Mouse (Mus musculus) forebrain, postnatal 0 days (tissue): ENCODE measurements around the gene Rph3al. TPM values are rescaled to one million over a fixed set of nuclear protein-coding genes. Genes with fewer than 3 reads are reported as not detected.

ENCODE experiments used
- ATAC-seq: fragments of 200-750 bp; cut with Nextera tagmentation; 2 replicates; pipeline ENCODE4 v1.8.0; 2017; ENCODE audit warnings: mild to moderate bottlenecking, moderate library complexity
- DNase-seq: peaks from one replicate; pipeline ENCODE4 v3.0.0-alpha.2; 2015
- H3K27ac ChIP-seq: fragments of 300-500 bp; sonication (generic); 2 replicates; pipeline ENCODE4 v1.5.1; 2014; ENCODE audit warnings: low read depth, mild to moderate bottlenecking, antibody characterized with exemption, low read length, moderate library complexity, mixed read lengths
- H3K27me3 ChIP-seq: fragments of 300-500 bp; sonication (generic); 2 replicates; pipeline ENCODE4 v1.6.1; 2014; ENCODE audit warnings: mild to moderate bottlenecking, low read length, mixed read lengths; ENCODE audit not compliant: insufficient read depth
- H3K36me3 ChIP-seq: fragments of 300-500 bp; sonication (generic); 2 replicates; pipeline ENCODE4 v1.6.1; 2014; ENCODE audit warnings: mild to moderate bottlenecking, moderate library complexity; ENCODE audit not compliant: insufficient read depth
- H3K4me1 ChIP-seq: fragments of 300-500 bp; sonication (generic); 2 replicates; pipeline ENCODE4 v1.6.1; 2014; ENCODE audit warnings: antibody characterized with exemption; ENCODE audit not compliant: insufficient read depth
- H3K4me2 ChIP-seq: fragments of 300-500 bp; sonication (generic); 2 replicates; pipeline ENCODE4 v1.6.1; 2014; ENCODE audit warnings: low read depth, mild to moderate bottlenecking, moderate library complexity
- H3K4me3 ChIP-seq: fragments of 300-500 bp; sonication (generic); 2 replicates; pipeline ENCODE4 v1.5.1; 2014; ENCODE audit warnings: low read depth, low read length, mixed read lengths
- H3K9ac ChIP-seq: fragments of 300-500 bp; sonication (generic); 2 replicates; pipeline ENCODE4 v1.6.1; 2014; ENCODE audit warnings: mild to moderate bottlenecking
- H3K9me3 ChIP-seq: fragments of 300-500 bp; sonication (generic); 2 replicates; pipeline ENCODE4 v1.6.1; 2016; ENCODE audit warnings: low read length
- CTCF ChIP-seq: sonication (generic); IDR thresholded peaks from 2 replicates; pipeline ENCODE4 v1.5.1; 2016; ENCODE audit warnings: antibody characterized with exemption, control low read depth, low read depth
- WGBS: fragments of 180-500 bp; shearing (Covaris S2); extraction: QIAGEN DNeasy Blood & Tissue Kit; methylation state at CpG from one replicate; pipeline ENCODE4 v1.1.7; 2014; 5-methylcytosine and 5-hydroxymethylcytosine counted together
- polyA plus RNA-seq: library from polyadenylated mRNA; unstranded; fragments of >200 nt; fragmentation: Nextera tagmentation; extraction: Ambion mirVana; gene quantifications from 2 replicates; pipeline ENCODE4 v1.2.1, GENCODE M21; 2015
- total RNA-seq: library from RNA; depleted of rRNA; stranded (reverse); fragments of >200 nt; gene quantifications from 2 replicates; pipeline ENCODE4 v1.2.3, GENCODE M21; 2014

Gene Rph3al
- total and polyA plus RNA-seq, 2 experiments from 2014 or later: 1.9 to 2.4 TPM

- 63% methylated on average over 3 of the region's 3 CpGs for WGBS
Observed at GRCm38 (mm10) chr11:75857781-75858180, 80.4 kb downstream of the Rph3al start.

GRCm38 (mm10) chr11:75854327-75854726, 83.9 kb downstream of the Rph3al start:
- Histone ChIP-seq H3K9ac (no peak overlapping the region), H3K4me1 (no peaks in the 10 kb centered on the region), H3K27me3 (no peaks in the 10 kb centered on the region), H3K9me3 (no peaks in the 10 kb centered on the region), H3K4me2 (no peak overlapping the region), H3K4me3 (no peak overlapping the region), H3K27ac (no peak overlapping the region), H3K36me3 (no peaks in the 10 kb centered on the region)
- ATAC-seq (no peak), DNase-seq (no peak)
- 91% methylated on average over 7 of the region's 7 CpGs for WGBS
- TF ChIP-seq CTCF: no peak

More at GRCm38 (mm10) chr11:75857781-75858180, 80.4 kb downstream of the Rph3al start:
- Histone ChIP-seq H3K9me3 (no peaks in the 10 kb centered on the region), H3K4me3 (no peak overlapping the region), H3K9ac (no peak overlapping the region), H3K27me3 (no peaks in the 10 kb centered on the region), H3K27ac (no peak overlapping the region), H3K36me3 (no peaks in the 10 kb centered on the region), H3K4me1 (no peaks in the 10 kb centered on the region; the same call in 1 of the 2 replicates), H3K4me2 (no peak overlapping the region)
- ATAC-seq (no peak), DNase-seq (no peak)
- TF ChIP-seq CTCF: no peak

- Histone ChIP-seq H3K4me1 (no peaks in the 10 kb centered on the region), H3K4me2 (no peak overlapping the region), H3K27me3 (no peaks in the 10 kb centered on the region), H3K9ac (no peak overlapping the region), H3K9me3 (no peaks in the 10 kb centered on the region), H3K36me3 (no peaks in the 10 kb centered on the region), H3K27ac (no peak overlapping the region), H3K4me3 (no peak overlapping the region)
- 89% methylated on average over 10 of the region's 10 CpGs for WGBS
- ATAC-seq: no peak
- no peak for DNase-seq
- no peak for TF ChIP-seq CTCF
Observed at GRCm38 (mm10) chr11:75853067-75853636, 85.1 kb downstream of the Rph3al start.

GRCm38 (mm10) chr11:75852485-75852884, 85.7 kb downstream of the Rph3al start:
- Histone ChIP-seq H3K27me3 (no peaks in the 10 kb centered on the region), H3K36me3 (no peaks in the 10 kb centered on the region), H3K4me1 (no peaks in the 10 kb centered on the region), H3K4me3 (no peak overlapping the region), H3K9ac (no peak overlapping the region), H3K27ac (no peak overlapping the region), H3K9me3 (no peaks in the 10 kb centered on the region), H3K4me2 (no peak overlapping the region)
- no peak for TF ChIP-seq CTCF
- 62% methylated on average over 2 of the region's 2 CpGs for WGBS
- ATAC-seq (no peak), DNase-seq (no peak)

- ATAC-seq: no peak
- Histone ChIP-seq H3K9ac (no peak overlapping the region), H3K9me3 (no peaks in the 10 kb centered on the region), H3K27me3 (no peaks in the 10 kb centered on the region), H3K4me1 (peaks cover 11% of the 10 kb centered on the region; the same call in 1 of the 2 replicates), H3K4me2 (no peak overlapping the region), H3K4me3 (no peak overlapping the region), H3K36me3 (no peaks in the 10 kb centered on the region), H3K27ac (no peak overlapping the region)
- TF ChIP-seq CTCF: no peak
- no peak for DNase-seq
- 78% methylated on average over 6 of the region's 6 CpGs for WGBS
Observed at GRCm38 (mm10) chr11:75849552-75849951, 88.7 kb downstream of the Rph3al start.

GRCm38 (mm10) chr11:75846589-75846988, 91.6 kb downstream of the Rph3al start:
- no peak for TF ChIP-seq CTCF
- no peak overlapping the region for H3K4me2 ChIP-seq
- no peak overlapping the region for H3K4me3 ChIP-seq
- H3K9ac ChIP-seq: no peak overlapping the region
- no peaks in the 10 kb centered on the region for H3K27me3 ChIP-seq
- no peaks in the 10 kb centered on the region for H3K9me3 ChIP-seq
- H3K36me3 ChIP-seq: no peaks in the 10 kb centered on the region
- peaks cover 11% of the 10 kb centered on the region; the same call in 1 of the 2 replicates for H3K4me1 ChIP-seq
- 84% methylated on average over 7 of the region's 7 CpGs for WGBS
- no peak for ATAC-seq
- H3K27ac ChIP-seq: no peak overlapping the region
- DNase-seq: no peak

GRCm38 (mm10) chr11:75845675-75846074, 92.6 kb downstream of the Rph3al start:
- Histone ChIP-seq H3K36me3 (no peaks in the 10 kb centered on the region), H3K4me1 (peaks cover 11% of the 10 kb centered on the region; the same call in 1 of the 2 replicates), H3K27ac (0 out of 2 replicates have a peak overlapping the region, but pooled peaks have one; percentile 42), H3K9me3 (no peaks in the 10 kb centered on the region), H3K27me3 (no peaks in the 10 kb centered on the region), H3K4me3 (no peak overlapping the region), H3K4me2 (no peak overlapping the region), H3K9ac (no peak overlapping the region)
- ATAC-seq (peak; percentile 86), DNase-seq (peak; percentile 69)
- TF ChIP-seq CTCF: no peak
- WGBS: 16% methylated on average over 7 of the region's 7 CpGs
